Mouse (Mus musculus) liver, postnatal 0 days (tissue): ENCODE results near the gene Gskip. TPM values are rescaled to one million over a fixed set of nuclear protein-coding genes. Genes with fewer than 3 reads are reported as not detected.
A peak's percentile ranks its signal among the peaks of the same experiment; 100 is the strongest.

Experiments used
- ATAC-seq: fragments of 200-750 bp; cut with Nextera tagmentation; 2 replicates; pipeline ENCODE4 v1.8.0; 2017; ENCODE audit warnings: mild to moderate bottlenecking, moderate library complexity
- DNase-seq: peaks from one replicate; pipeline ENCODE4 v3.0.0-alpha.2; 2016
- H3K27ac ChIP-seq: fragments of 300-500 bp; sonication (generic); 2 replicates; pipeline ENCODE4 v1.5.1; 2014; ENCODE audit warnings: antibody characterized with exemption, moderate library complexity, mild to moderate bottlenecking, low read depth
- H3K27me3 ChIP-seq: fragments of 300-500 bp; sonication (generic); 2 replicates; pipeline ENCODE4 v1.6.1; 2014; ENCODE audit warnings: low read length, control low read depth, mixed read lengths; ENCODE audit not compliant: insufficient read depth
- H3K36me3 ChIP-seq: fragments of 300-500 bp; sonication (generic); replicated peaks from 2 replicates; pipeline ENCODE4 v1.6.1; 2014; ENCODE audit warnings: mild to moderate bottlenecking, control low read depth, low read length, moderate library complexity, mixed read lengths; ENCODE audit not compliant: insufficient read depth
- H3K4me1 ChIP-seq: fragments of 300-500 bp; sonication (generic); 2 replicates; pipeline ENCODE4 v1.6.1; 2014; ENCODE audit warnings: antibody characterized with exemption, mild to moderate bottlenecking, control low read depth; ENCODE audit not compliant: insufficient read depth
- H3K4me2 ChIP-seq: fragments of 300-500 bp; sonication (generic); 2 replicates; pipeline ENCODE4 v1.6.1; 2014; ENCODE audit warnings: low read depth, mild to moderate bottlenecking, low read length, moderate library complexity, mixed read lengths
- H3K4me3 ChIP-seq: fragments of 300-500 bp; sonication (generic); 2 replicates; pipeline ENCODE4 v1.5.1; 2014; ENCODE audit warnings: low read depth, low read length
- H3K9ac ChIP-seq: fragments of 300-500 bp; sonication (generic); replicated peaks from 2 replicates; pipeline ENCODE4 v1.6.1; 2014; ENCODE audit warnings: mild to moderate bottlenecking, moderate library complexity
- H3K9me3 ChIP-seq: fragments of 300-500 bp; sonication (generic); 2 replicates; pipeline ENCODE4 v1.6.1; 2016; ENCODE audit warnings: mild to moderate bottlenecking, control low read depth, low read length, mixed read lengths
- CTCF ChIP-seq: sonication (generic); IDR thresholded peaks from 2 replicates; pipeline ENCODE4 v1.5.1; 2016; ENCODE audit warnings: antibody characterized with exemption, low read depth
- EP300 ChIP-seq: IDR thresholded peaks from 2 replicates; pipeline ENCODE4 v1.6.1; 2016; ENCODE audit warnings: antibody characterized with exemption, low read depth, mild to moderate bottlenecking
- WGBS: fragments of 180-500 bp; shearing (Covaris S2); extraction: QIAGEN DNeasy Blood & Tissue Kit; methylation state at CpG from one replicate; pipeline ENCODE4 v1.1.7; 2014; ENCODE audit not compliant: insufficient replicate concordance; 5-methylcytosine and 5-hydroxymethylcytosine counted together
- polyA plus RNA-seq: library from polyadenylated mRNA; unstranded; fragments of >200 nt; fragmentation: Nextera tagmentation; extraction: Ambion mirVana; gene quantifications from 2 replicates; pipeline ENCODE4 v1.2.1, GENCODE M21; 2015

The Gskip gene
- polyA plus RNA-seq, 1 experiment from 2014 or later, result 16.3 TPM

DNA sequence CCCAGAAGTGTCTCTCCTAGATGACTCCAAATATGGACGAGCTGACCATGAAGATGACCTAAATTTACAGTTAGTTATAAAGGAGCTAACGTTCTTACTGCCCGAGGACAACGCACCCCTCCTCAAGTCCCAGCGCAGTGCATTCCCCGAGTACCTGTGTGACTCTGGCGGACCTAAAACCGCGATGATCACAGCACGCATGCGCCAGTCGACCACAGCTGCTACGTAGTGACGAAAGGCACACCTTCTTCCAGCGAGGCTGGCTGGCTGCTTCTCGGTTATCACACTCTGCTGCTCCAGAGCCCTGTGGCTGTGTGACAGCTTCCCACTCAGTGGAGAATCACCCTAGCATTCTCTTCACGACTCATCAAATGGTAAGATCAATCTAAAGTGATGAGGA, 34.0 kb downstream of the Gskip start:
- Histone ChIP-seq H3K27ac (no peak overlapping the region), H3K36me3 (no peaks in the 10 kb centered on the region), H3K4me1 (no peaks in the 10 kb centered on the region), H3K9me3 (no peaks in the 10 kb centered on the region), H3K4me2 (peak overlapping the region; percentile 38; the same call in 1 of the 2 replicates), H3K9ac (no peak overlapping the region), H3K27me3 (no peaks in the 10 kb centered on the region), H3K4me3 (no peak overlapping the region)
- 47% methylated on average over 17 of the region's 17 CpGs for WGBS
- DNase-seq, result peak; percentile 29
- no peak; the same call in 1 of the 2 replicates for ATAC-seq
- TF ChIP-seq CTCF, result no peak
- no peak for TF ChIP-seq EP300

- Histone ChIP-seq H3K27me3 (no peaks in the 10 kb centered on the region), H3K4me1 (no peaks in the 10 kb centered on the region), H3K9me3 (no peaks in the 10 kb centered on the region), H3K36me3 (no peaks in the 10 kb centered on the region), H3K4me3 (no peak overlapping the region), H3K27ac (no peak overlapping the region), H3K4me2 (no peak overlapping the region), H3K9ac (no peak overlapping the region)
- ATAC-seq, result no peak
- DNase-seq, result no peak
- TF ChIP-seq EP300, result no peak
- no peak for TF ChIP-seq CTCF
- WGBS, result 49% methylated on average over 3 of the region's 3 CpGs
These were observed 35.6 kb downstream of the Gskip start for GRCm38 (mm10) chr12:105720196-105720595.

DNA sequence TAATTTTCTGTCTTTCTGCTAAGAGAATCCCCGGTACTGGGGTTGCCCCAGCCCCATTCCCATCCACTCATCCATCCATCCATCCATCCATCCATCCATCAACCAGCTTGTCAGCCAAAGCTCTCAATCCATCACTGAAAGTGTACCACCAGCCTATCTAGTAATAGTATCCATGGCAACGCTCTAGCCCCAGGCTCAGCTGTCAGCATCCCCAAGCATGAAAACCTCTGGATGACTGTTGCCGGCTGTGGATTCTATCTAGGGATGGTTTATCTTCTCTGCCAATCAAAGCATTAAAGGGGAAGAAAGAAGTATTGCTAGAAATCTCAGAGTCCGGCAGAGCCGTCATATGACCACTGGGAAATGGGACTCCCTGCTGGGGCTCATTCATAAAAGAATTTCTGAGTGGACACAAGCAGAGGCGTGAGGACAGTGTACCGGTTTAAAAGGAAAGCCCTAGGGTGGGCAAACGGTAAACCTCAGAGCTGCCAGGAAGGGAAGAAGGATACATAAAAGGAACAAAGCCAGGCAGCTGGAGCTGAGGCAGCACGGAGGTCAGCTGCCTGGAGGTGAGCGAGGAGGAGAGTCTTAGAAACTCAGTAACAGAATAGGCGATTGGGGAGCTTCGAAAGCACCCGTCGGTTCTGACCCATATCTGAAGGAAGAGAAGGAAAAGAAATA, 37.0 kb downstream of the Gskip start:
- 61% methylated on average over 14 of the region's 14 CpGs for WGBS
- DNase-seq (no peak), ATAC-seq (no peak)
- Histone ChIP-seq H3K36me3 (no peaks in the 10 kb centered on the region), H3K9ac (no peak overlapping the region), H3K27ac (no peak overlapping the region), H3K4me1 (0 out of 2 replicates have a peak, but pooled peaks cover 3% of the 10 kb centered on the region), H3K9me3 (no peaks in the 10 kb centered on the region), H3K4me2 (no peak overlapping the region), H3K4me3 (no peak overlapping the region), H3K27me3 (no peaks in the 10 kb centered on the region)
- TF ChIP-seq CTCF, result no peak
- no peak for TF ChIP-seq EP300

DNA sequence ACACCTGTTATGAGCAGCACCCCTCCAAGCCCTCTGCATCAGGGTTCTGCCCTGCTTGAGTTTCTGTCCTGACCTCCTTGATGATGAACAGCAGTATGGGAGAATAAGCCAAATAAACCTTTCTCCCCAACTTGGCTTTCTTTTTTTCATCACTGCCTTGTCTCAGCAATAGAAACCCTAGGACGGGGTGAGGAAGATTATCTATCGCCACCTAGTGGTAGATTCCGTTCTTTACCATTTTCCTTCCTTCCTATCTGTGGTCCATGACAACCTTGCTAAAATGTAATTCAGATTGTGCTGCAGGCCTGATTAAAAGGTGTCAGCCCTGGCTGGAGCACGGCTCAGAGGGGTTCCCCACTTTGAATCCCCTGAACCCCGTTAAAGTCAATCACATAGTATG, 38.0 kb downstream of the Gskip start:
- TF ChIP-seq EP300, result no peak
- TF ChIP-seq CTCF, result peak; percentile 86
- Histone ChIP-seq H3K4me1 (0 out of 2 replicates have a peak, but pooled peaks cover 3% of the 10 kb centered on the region), H3K36me3 (no peaks in the 10 kb centered on the region), H3K9ac (no peak overlapping the region), H3K4me3 (no peak overlapping the region), H3K27ac (no peak overlapping the region), H3K4me2 (no peak overlapping the region), H3K27me3 (no peaks in the 10 kb centered on the region), H3K9me3 (no peaks in the 10 kb centered on the region)
- DNase-seq (no peak), ATAC-seq (peak; percentile 43; the same call in 1 of the 2 replicates)
- WGBS, result 3% methylated on average over 5 of the region's 5 CpGs

DNA sequence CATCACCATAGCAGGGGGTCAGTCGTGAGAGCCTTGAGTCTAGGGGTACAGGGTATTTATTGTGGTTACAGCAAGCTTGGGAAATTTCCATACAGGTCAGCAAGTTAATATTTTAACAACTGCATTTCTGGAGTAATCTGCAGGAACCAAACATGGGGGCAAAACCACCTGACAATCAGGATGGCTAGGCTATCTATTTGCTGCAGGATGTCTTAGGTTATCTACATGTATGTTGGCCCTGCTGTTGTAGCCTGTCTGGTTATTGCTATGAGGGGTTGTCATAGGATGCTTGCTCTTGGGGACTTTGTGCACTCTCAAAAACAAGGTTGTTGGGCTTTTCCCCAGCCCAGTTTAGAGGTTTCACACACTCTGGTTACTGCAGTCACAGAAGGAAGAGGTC, 40.0 kb downstream of the Gskip start:
- Histone ChIP-seq H3K4me2 (no peak overlapping the region; the same call in 1 of the 2 replicates), H3K9ac (no peak overlapping the region), H3K4me3 (no peak overlapping the region), H3K27ac (no peak overlapping the region), H3K9me3 (no peaks in the 10 kb centered on the region), H3K36me3 (no peaks in the 10 kb centered on the region), H3K27me3 (no peaks in the 10 kb centered on the region), H3K4me1 (0 out of 2 replicates have a peak, but pooled peaks cover 3% of the 10 kb centered on the region)
- WGBS, result 34% methylated on average over 1 of the region's 1 CpGs
- TF ChIP-seq EP300 (peak; percentile 91), CTCF (no peak)
- ATAC-seq, result peak; percentile 63
- DNase-seq, result no peak

DNA sequence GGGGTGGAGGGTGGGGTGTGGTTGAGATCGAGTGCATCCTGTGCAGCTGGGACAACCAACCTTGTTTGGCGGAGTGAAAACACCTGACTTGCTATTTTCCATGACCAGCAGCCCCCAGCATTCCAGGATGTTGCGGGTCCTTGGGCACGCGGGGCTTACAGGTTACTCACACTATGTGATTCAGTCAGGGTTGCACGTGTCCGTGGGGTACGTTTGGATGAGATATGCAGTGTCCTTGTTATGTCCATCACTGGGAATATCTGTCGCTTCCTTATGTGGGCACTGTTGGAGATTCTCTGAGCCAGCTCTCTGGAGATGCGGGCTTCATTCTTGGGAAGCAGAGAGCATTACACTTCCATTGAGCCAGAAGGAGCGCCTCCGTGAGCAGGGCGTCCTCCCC, 41.1 kb downstream of the Gskip start:
- H3K9me3 ChIP-seq, result no peaks in the 10 kb centered on the region
- peaks cover 4% of the 10 kb centered on the region for H3K4me1 ChIP-seq
- H3K4me3 ChIP-seq, result no peak overlapping the region
- ATAC-seq (no peak), DNase-seq (no peak)
- no peak overlapping the region for H3K4me2 ChIP-seq
- 75% methylated on average over 13 of the region's 13 CpGs for WGBS
- H3K36me3 ChIP-seq, result no peaks in the 10 kb centered on the region
- TF ChIP-seq CTCF (no peak), EP300 (no peak)
- no peak overlapping the region for H3K27ac ChIP-seq
- H3K9ac ChIP-seq, result no peak overlapping the region
- no peaks in the 10 kb centered on the region for H3K27me3 ChIP-seq
